Comparison of ENCODE assay signal across 23 mouse cellular contexts in genomic region chr12:107221276-107221970, GRCm38 (mm10).
DNase-seq lines count a peak whose midpoint lies in the region; ATAC-seq lines count a peak whose summit lies in the region.
"Had no signal": no experiment of that assay in that cellular context is flagged by ENCODE, and none has a peak within 500 bp of the region (broad histone marks: within the 10 kb centered on the region; RNA-seq: fewer than 3 reads in every experiment).

No protein-coding gene starts in this region.

- H3K9me3 ChIP-seq in embryonic facial prominence, embryonic 14.5 days (ENCODE audit: control insufficient read depth, low read length): no peaks in the 10 kb centered on the region
- no peaks in the 10 kb centered on the region for H3K9me3 ChIP-seq in embryonic facial prominence, embryonic 10.5 days
- no peaks in the 10 kb centered on the region for H3K9me3 ChIP-seq in limb, embryonic 12.5 days
- H3K9me3 ChIP-seq in limb, embryonic 10.5 days (replicated peaks): no peaks in the 10 kb centered on the region
- H3K9me3 ChIP-seq in stomach, embryonic 14.5 days (ENCODE audit: control insufficient read depth, low read depth, low read length): no peaks in the 10 kb centered on the region
- H3K9me3 ChIP-seq: forebrain, embryonic 12.5 days; hindbrain, embryonic 12.5 days; midbrain, embryonic 10.5 days; neural tube, embryonic 15.5 days had no signal

- H3K27ac ChIP-seq in embryonic facial prominence, embryonic 14.5 days (replicated peaks; ENCODE audit: low read depth, low read length): no peak overlapping the region
- H3K27ac ChIP-seq in embryonic facial prominence, embryonic 10.5 days (replicated peaks): no peak overlapping the region
- 0 out of 2 replicates have a peak overlapping the region, but pooled peaks have one; percentile 12 for H3K27ac ChIP-seq in limb, embryonic 12.5 days
- no peak overlapping the region for H3K27ac ChIP-seq in limb, embryonic 10.5 days
- peak overlapping the region; percentile 52; the same call in 1 of the 2 replicates for H3K27ac ChIP-seq in stomach, embryonic 14.5 days (ENCODE audit: low read length)
- H3K27ac ChIP-seq: forebrain, embryonic 12.5 days; gastrocnemius, adult 2 months; hindbrain, embryonic 12.5 days; neural tube, embryonic 15.5 days had no signal

- no peak overlapping the region for H3K4me2 ChIP-seq in embryonic facial prominence, embryonic 14.5 days (ENCODE audit: low read depth, low read length)
- no peak overlapping the region for H3K4me2 ChIP-seq in limb, embryonic 12.5 days
- no peak overlapping the region for H3K4me2 ChIP-seq in stomach, embryonic 14.5 days (replicated peaks; ENCODE audit: low read depth, low read length)
- H3K4me2 ChIP-seq: forebrain, embryonic 12.5 days; heart, embryonic 12.5 days; hindbrain, embryonic 12.5 days; liver, embryonic 11.5 days; neural tube, embryonic 15.5 days had no signal

- ATAC-seq in embryonic facial prominence, embryonic 14.5 days (ENCODE audit: low read depth): no peak
- no peak for ATAC-seq in limb, embryonic 12.5 days (ENCODE audit: insufficient number of reproducible peaks, insufficient read depth, low FRiP score, low TSS enrichment, low read depth)
- ATAC-seq in stomach, embryonic 14.5 days (ENCODE audit: insufficient number of reproducible peaks, insufficient read depth, low FRiP score, low read depth): peak; percentile 67; the same call in 1 of the 2 replicates
- ATAC-seq: activated CD4-positive, CD25-positive, alpha-beta regulatory T cell, adult 4 months had no signal

- no peaks in the 10 kb centered on the region for H3K27me3 ChIP-seq in embryonic facial prominence, embryonic 14.5 days (replicated peaks; ENCODE audit: control insufficient read depth, insufficient read depth, low read length)
- H3K27me3 ChIP-seq in embryonic facial prominence, embryonic 10.5 days (replicated peaks; ENCODE audit: low read depth, poor library complexity, severe bottlenecking): no peaks in the 10 kb centered on the region
- peaks cover 8% of the 10 kb centered on the region; the same call in 1 of the 2 replicates for H3K27me3 ChIP-seq in limb, embryonic 12.5 days
- no peaks in the 10 kb centered on the region for H3K27me3 ChIP-seq in limb, embryonic 10.5 days (ENCODE audit: low read depth, poor library complexity, severe bottlenecking)
- no peaks in the 10 kb centered on the region for H3K27me3 ChIP-seq in stomach, embryonic 14.5 days (ENCODE audit: control insufficient read depth, insufficient read depth, low read length)
- H3K27me3 ChIP-seq: forebrain, embryonic 12.5 days; hindbrain, embryonic 12.5 days; neural tube, embryonic 15.5 days had no signal

- 72% methylated on average over 7 of the region's 7 CpGs for WGBS in embryonic facial prominence, embryonic 14.5 days
- 85% methylated on average over 7 of the region's 7 CpGs for WGBS in embryonic facial prominence, embryonic 10.5 days
- WGBS in limb, embryonic 12.5 days: 71% methylated on average over 7 of the region's 7 CpGs
- 82% methylated on average over 7 of the region's 7 CpGs for WGBS in limb, embryonic 10.5 days
- WGBS in stomach, embryonic 14.5 days: 70% methylated on average over 7 of the region's 7 CpGs

- H3K36me3 ChIP-seq in embryonic facial prominence, embryonic 14.5 days (ENCODE audit: control insufficient read depth, insufficient read depth, low read length): no peaks in the 10 kb centered on the region
- no peaks in the 10 kb centered on the region for H3K36me3 ChIP-seq in embryonic facial prominence, embryonic 10.5 days (replicated peaks)
- H3K36me3 ChIP-seq in limb, embryonic 12.5 days: no peaks in the 10 kb centered on the region
- H3K36me3 ChIP-seq in limb, embryonic 10.5 days: no peaks in the 10 kb centered on the region
- H3K36me3 ChIP-seq in stomach, embryonic 14.5 days (ENCODE audit: control insufficient read depth, insufficient read depth, low read length): no peaks in the 10 kb centered on the region
- H3K36me3 ChIP-seq: forebrain, embryonic 12.5 days; heart, embryonic 12.5 days; hindbrain, embryonic 12.5 days; midbrain, embryonic 10.5 days; neural tube, embryonic 15.5 days had no signal

- H3K4me1 ChIP-seq in embryonic facial prominence, embryonic 14.5 days (ENCODE audit: control insufficient read depth, insufficient read depth, low read length): 0 out of 2 replicates have a peak, but pooled peaks cover 11% of the 10 kb centered on the region
- H3K4me1 ChIP-seq in embryonic facial prominence, embryonic 10.5 days: no peaks in the 10 kb centered on the region
- H3K4me1 ChIP-seq in limb, embryonic 12.5 days (replicated peaks): peaks cover 14% of the 10 kb centered on the region; the same call in 1 of the 2 replicates
- peaks cover 8% of the 10 kb centered on the region; the same call in 1 of the 2 replicates for H3K4me1 ChIP-seq in limb, embryonic 10.5 days
- H3K4me1 ChIP-seq in stomach, embryonic 14.5 days (ENCODE audit: control insufficient read depth, insufficient read depth, low read length): no peaks in the 10 kb centered on the region
- H3K4me1 ChIP-seq: heart, embryonic 12.5 days; hindbrain, embryonic 12.5 days; neural tube, embryonic 15.5 days had no signal

- no peak overlapping the region for H3K4me3 ChIP-seq in embryonic facial prominence, embryonic 14.5 days (ENCODE audit: low read depth, low read length)
- H3K4me3 ChIP-seq in embryonic facial prominence, embryonic 10.5 days: no peak overlapping the region
- no peak overlapping the region for H3K4me3 ChIP-seq in limb, embryonic 12.5 days (replicated peaks)
- H3K4me3 ChIP-seq in limb, embryonic 10.5 days: no peak overlapping the region
- no peak overlapping the region for H3K4me3 ChIP-seq in stomach, embryonic 14.5 days (ENCODE audit: low read depth, low read length)
- H3K4me3 ChIP-seq: forebrain, embryonic 12.5 days; gastrocnemius, adult 2 months; heart, embryonic 12.5 days; hindbrain, embryonic 12.5 days; midbrain, embryonic 10.5 days; neural tube, embryonic 15.5 days had no signal

- H3K9ac ChIP-seq in embryonic facial prominence, embryonic 14.5 days (ENCODE audit: low read depth, low read length): no peak overlapping the region
- H3K9ac ChIP-seq in limb, embryonic 12.5 days (replicated peaks): no peak overlapping the region
- H3K9ac ChIP-seq in stomach, embryonic 14.5 days (replicated peaks; ENCODE audit: low read depth, low read length): no peak overlapping the region
- H3K9ac ChIP-seq: forebrain, embryonic 12.5 days; heart, embryonic 12.5 days; hindbrain, embryonic 12.5 days; neural tube, embryonic 15.5 days had no signal

- peak; percentile 34 for DNase-seq in embryonic facial prominence, embryonic 14.5 days (ENCODE audit: low spot score)
- no peak for DNase-seq in embryonic facial prominence, embryonic 10.5 days (ENCODE audit: low spot score)
- no peak for DNase-seq in limb, embryonic 10.5 days (ENCODE audit: low spot score)
- peak; percentile 2 for DNase-seq in gonadal fat pad, adult 2 months (ENCODE audit: low read depth)
- no peak for DNase-seq in gastrocnemius, adult 18-20 months (ENCODE audit: low spot score)
- no peak for DNase-seq in adrenal gland, adult 8-10 months
- DNase-seq: adrenal gland, postnatal 14 days; cerebellum, adult 9-10 months; gastrocnemius, adult 2 months; heart, postnatal 10 days; kidney, adult 8-10 months; layer of hippocampus, adult 9-11 months; lung, adult 18-20 months; right cerebral cortex, adult 18-20 months had no signal

Comparison
In these comparisons a context has a peak if more than half of its experiments do, and no peak if none do; other contexts are left out.
1. DNase-seq: peak in embryonic facial prominence, embryonic 14.5 days (single experiment) and gonadal fat pad, adult 2 months (single experiment); none in embryonic facial prominence, embryonic 10.5 days (single experiment), limb, embryonic 10.5 days (single experiment), gastrocnemius, adult 18-20 months (single experiment) and adrenal gland, adult 8-10 months (single experiment).
2. H3K27ac ChIP-seq: peak in limb, embryonic 12.5 days (single experiment) and stomach, embryonic 14.5 days (single experiment); none in embryonic facial prominence, embryonic 14.5 days (single experiment), embryonic facial prominence, embryonic 10.5 days (single experiment) and limb, embryonic 10.5 days (single experiment).